Mouse (Mus musculus) adipocyte (in vitro differentiated cells): ENCODE measurements around the gene Slc35e2.
"Not testable (repeated sequence)": the region's sequence is repeated elsewhere in the genome, so short reads cannot be mapped to it uniquely, and the experiment has no call there.

Experiments used
- DNase-seq: peaks from one replicate; pipeline ENCODE4 v3.0.0-alpha.2; 2016; ENCODE audit warnings: low spot score

Slc35e2 gene

GRCm38 (mm10) chr4:155669598-155670075, 68.4 kb downstream of the Slc35e2 start:
- DNase-seq = no peak

GRCm38 (mm10) chr4:155670236-155670635, 69.0 kb downstream of the Slc35e2 start:
- not testable (repeated sequence) for DNase-seq

GRCm38 (mm10) chr4:155672082-155672481, 70.9 kb downstream of the Slc35e2 start:
- DNase-seq = no peak
